Mouse (Mus musculus) ovary, postnatal 14 days (tissue): ENCODE measurements around the gene U2surp.

Experiments used
- DNase-seq: peaks from one replicate; pipeline ENCODE4 v3.0.0; 2022; ENCODE audit warnings: low spot score

Gene U2surp

GRCm38 (mm10) chr9:95511472-95512330, at the start of gene U2surp:
Gene U2surp (minus strand): TSS chr9:95511996.
- peak; percentile 92 for DNase-seq

- DNase-seq = no peak
Measured at GRCm38 (mm10) chr9:95559936-95560735, 48.3 kb upstream of the U2surp start.

GRCm38 (mm10) chr9:95559059-95559935, 47.5 kb upstream of the U2surp start, which contains the start of gene Paqr9:
Gene Paqr9 (plus strand): TSS chr9:95559657.
- DNase-seq = peak; percentile 1

GRCm38 (mm10) chr9:95558726-95559058, 46.9 kb upstream of the U2surp start:
- no peak for DNase-seq

GRCm38 (mm10) chr9:95557722-95558121, 45.9 kb upstream of the U2surp start:
- DNase-seq = no peak

GRCm38 (mm10) chr9:95556067-95556512, 44.3 kb upstream of the U2surp start:
- DNase-seq = no peak

- no peak for DNase-seq
Measured at GRCm38 (mm10) chr9:95555233-95555740, 43.5 kb upstream of the U2surp start.

- DNase-seq = no peak
Measured at GRCm38 (mm10) chr9:95554231-95555221, 42.7 kb upstream of the U2surp start.

- DNase-seq = no peak
Measured at GRCm38 (mm10) chr9:95552175-95552705, 40.4 kb upstream of the U2surp start.

GRCm38 (mm10) chr9:95550856-95551774, 39.3 kb upstream of the U2surp start:
- DNase-seq = no peak

GRCm38 (mm10) chr9:95549626-95550411, 38.0 kb upstream of the U2surp start:
- DNase-seq = no peak

GRCm38 (mm10) chr9:95546679-95547078, 34.9 kb upstream of the U2surp start:
- no peak for DNase-seq

- no peak for DNase-seq
Measured at GRCm38 (mm10) chr9:95544598-95544997, 32.8 kb upstream of the U2surp start.

- DNase-seq = no peak
Measured at GRCm38 (mm10) chr9:95542475-95542874, 30.7 kb upstream of the U2surp start.

GRCm38 (mm10) chr9:95541650-95542432, 30.0 kb upstream of the U2surp start:
- no peak for DNase-seq

- no peak for DNase-seq
Measured at GRCm38 (mm10) chr9:95541208-95541607, 29.4 kb upstream of the U2surp start.

- peak; percentile 33 for DNase-seq
Measured at GRCm38 (mm10) chr9:95540487-95540886, 28.7 kb upstream of the U2surp start.
